Mouse (Mus musculus) bone marrow, adult 2 months (tissue): ENCODE data around the gene Nipal3. TPM values are rescaled to one million over a fixed set of nuclear protein-coding genes. Genes with fewer than 3 reads are reported as not detected.

Experiments used
- H3K27ac ChIP-seq: fragments of 200-500 bp; 2 replicates; pipeline ENCODE4 v1.5.1; 2012; ENCODE audit warnings: low read depth, mild to moderate bottlenecking, control low read depth, inconsistent platforms, low read length; ENCODE audit not compliant: control insufficient read depth, poor library complexity, insufficient read depth
- H3K4me1 ChIP-seq: fragments of 200-500 bp; 2 replicates; pipeline ENCODE4 v1.6.1; 2011; ENCODE audit warnings: low read length; ENCODE audit not compliant: control insufficient read depth, insufficient read depth
- H3K4me3 ChIP-seq: fragments of 200-500 bp; replicated peaks from 2 replicates; pipeline ENCODE3; 2011; ENCODE audit warnings: mild to moderate bottlenecking, low read depth, low read length, control low read depth; ENCODE audit not compliant: control insufficient read depth
- CTCF ChIP-seq: fragments of 200-500 bp; IDR thresholded peaks from 2 replicates; pipeline ENCODE4 v1.5.1; 2011; ENCODE audit warnings: low read length, control low read depth; ENCODE audit not compliant: control insufficient read depth, insufficient read depth
- POLR2A ChIP-seq: fragments of 200-500 bp; IDR thresholded peaks from 2 replicates; pipeline ENCODE4 v1.6.1; 2011; ENCODE audit warnings: low read depth, mild to moderate bottlenecking, control low read depth, low read length, borderline replicate concordance; ENCODE audit not compliant: control insufficient read depth
- WGBS: fragments of 180-500 bp; shearing (Covaris S2); methylation state at CpG from one replicate; pipeline ENCODE4 v1.1.7; 2018; 5-methylcytosine and 5-hydroxymethylcytosine counted together
- polyA plus RNA-seq: library from polyadenylated mRNA; stranded (reverse); fragments of >200 nt; gene quantifications from 2 replicates; pipeline ENCODE4 v1.2.4, GENCODE M21; 2011; ENCODE audit warnings: low replicate concordance; ENCODE audit not compliant: missing spikeins, insufficient read depth, insufficient read length

The Nipal3 gene
- polyA plus RNA-seq, 1 experiment, result 18.5 TPM

DNA sequence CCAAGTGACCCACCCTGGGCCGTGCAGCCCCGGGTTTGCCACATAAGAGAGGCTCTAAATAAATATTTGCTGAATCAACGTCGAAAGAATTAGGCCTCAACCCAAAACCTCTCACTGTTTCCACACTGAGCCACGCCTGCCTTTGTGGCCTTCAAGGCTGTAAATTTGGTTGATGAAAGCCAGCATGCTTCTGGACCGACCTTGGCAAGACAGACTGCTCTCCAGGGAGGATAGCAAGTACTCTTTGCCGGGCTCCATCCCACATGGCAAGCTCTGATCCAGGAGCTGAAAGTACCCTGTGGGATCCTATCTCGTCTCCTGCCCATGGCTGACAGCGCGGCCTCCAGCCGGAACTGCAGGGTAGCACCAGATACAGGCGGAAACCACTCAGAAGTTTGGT lies 14.7 kb upstream of the Nipal3 start:
- WGBS, result 71% methylated on average over 12 of the region's 12 CpGs

DNA sequence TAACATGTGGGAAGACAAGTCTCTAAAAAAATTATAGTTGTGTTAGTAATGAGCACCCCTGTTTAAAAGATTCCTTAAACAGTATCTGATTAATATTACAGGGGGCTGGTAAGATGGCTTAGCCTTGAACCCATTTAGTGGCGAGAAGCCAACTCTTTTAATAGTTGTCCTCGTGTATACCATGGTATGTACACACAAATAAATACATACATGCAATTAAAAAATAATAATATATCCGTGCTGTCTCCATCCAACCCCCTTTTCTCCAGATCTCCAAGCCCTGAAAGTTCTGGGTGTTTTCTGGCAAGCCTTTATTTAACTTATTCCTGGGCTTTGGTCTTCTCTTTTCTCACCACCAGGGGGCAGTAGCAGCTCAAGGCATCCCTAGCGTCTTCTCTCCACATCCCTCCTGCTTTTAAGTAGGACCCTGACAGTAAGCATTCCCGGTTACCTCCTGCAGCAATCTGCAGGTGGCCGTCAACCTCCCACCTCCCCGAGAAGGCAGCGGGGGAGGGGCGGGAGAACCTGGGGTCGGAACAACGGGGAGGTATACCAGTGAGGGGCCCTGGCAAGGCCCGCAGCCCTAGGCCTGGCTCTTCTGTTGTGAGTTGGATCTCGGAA lies 13.7 kb upstream of the Nipal3 start:
- no peak overlapping the region for H3K4me3 ChIP-seq
- no peak overlapping the region for H3K27ac ChIP-seq
- WGBS, result 30% methylated on average over 13 of the region's 13 CpGs
- TF ChIP-seq POLR2A (no peak), CTCF (peak; percentile 75)
- H3K4me1 ChIP-seq, result no peaks in the 10 kb centered on the region; the same call in 1 of the 2 replicates

More for the DNA sequence above, 14.7 kb upstream of the Nipal3 start:
- no peak overlapping the region for H3K27ac ChIP-seq
- no peak overlapping the region for H3K4me3 ChIP-seq
- TF ChIP-seq POLR2A (no peak), CTCF (no peak)
- no peaks in the 10 kb centered on the region; the same call in 1 of the 2 replicates for H3K4me1 ChIP-seq

DNA sequence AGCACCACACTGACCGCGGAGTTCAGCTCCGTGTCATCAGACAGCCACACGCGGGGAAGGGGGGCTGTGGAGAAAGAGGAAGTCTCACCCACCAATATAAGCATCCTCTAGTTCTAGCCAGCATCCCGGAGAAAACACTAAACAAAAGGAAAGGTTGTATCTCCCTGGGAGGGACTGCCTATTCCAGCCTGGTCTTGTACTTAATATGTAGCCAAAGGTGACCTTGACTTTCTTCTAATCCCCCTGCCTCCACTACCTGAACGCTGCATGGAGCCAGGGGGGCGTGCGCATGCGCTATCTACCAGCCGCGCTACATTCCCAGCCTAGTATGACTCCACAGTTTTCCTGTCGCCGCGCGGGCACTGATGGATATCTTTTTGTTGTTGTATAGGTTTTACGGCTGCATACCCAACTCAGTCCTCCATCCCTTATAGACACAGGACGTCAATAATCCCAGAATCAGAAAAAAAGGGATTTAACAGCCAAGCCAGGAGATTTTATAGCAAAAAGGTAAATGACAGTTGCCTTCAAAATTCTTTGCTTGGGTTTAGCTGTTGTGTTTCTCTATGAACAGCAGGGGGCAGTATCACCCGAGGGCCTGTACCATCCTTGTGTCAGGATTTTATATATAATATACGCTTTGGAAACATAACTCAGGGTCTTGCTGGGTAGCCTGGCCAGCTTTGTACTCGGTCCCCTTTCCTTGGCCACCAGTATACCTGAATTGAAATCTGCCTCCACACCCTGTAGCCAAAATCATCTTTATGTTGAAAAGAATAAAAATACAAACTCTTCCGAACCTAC lies 12.9 kb upstream of the Nipal3 start:
- Histone ChIP-seq H3K4me3 (peak overlapping the region; percentile 29), H3K4me1 (no peaks in the 10 kb centered on the region; the same call in 1 of the 2 replicates), H3K27ac (no peak overlapping the region)
- TF ChIP-seq POLR2A (no peak), CTCF (peak; percentile 15; the same call in 1 of the 2 replicates)
- WGBS, result 9% methylated on average over 22 of the region's 22 CpGs

DNA sequence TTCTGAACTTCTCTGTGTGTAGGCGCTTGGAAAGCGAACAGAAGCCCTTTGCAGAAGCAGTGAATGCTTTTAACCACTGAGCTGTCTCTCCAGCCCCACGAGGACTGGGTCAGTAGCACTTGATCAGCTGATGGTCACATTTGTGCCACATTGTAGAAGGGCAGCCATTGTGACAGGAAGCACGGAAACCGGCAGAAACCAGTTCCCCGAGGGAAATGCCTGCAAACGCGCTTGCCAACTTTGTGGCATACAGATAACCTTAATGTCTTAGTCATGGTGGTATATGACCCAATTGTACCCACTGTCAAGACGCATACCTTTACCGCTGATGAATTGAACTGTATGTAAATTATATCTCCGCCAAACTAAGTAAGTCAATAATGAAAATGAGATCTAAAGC lies 11.0 kb upstream of the Nipal3 start:
- TF ChIP-seq CTCF (no peak), POLR2A (no peak)
- Histone ChIP-seq H3K27ac (no peak overlapping the region), H3K4me1 (no peaks in the 10 kb centered on the region; the same call in 1 of the 2 replicates), H3K4me3 (no peak overlapping the region)
- 16% methylated on average over 11 of the region's 11 CpGs for WGBS

DNA sequence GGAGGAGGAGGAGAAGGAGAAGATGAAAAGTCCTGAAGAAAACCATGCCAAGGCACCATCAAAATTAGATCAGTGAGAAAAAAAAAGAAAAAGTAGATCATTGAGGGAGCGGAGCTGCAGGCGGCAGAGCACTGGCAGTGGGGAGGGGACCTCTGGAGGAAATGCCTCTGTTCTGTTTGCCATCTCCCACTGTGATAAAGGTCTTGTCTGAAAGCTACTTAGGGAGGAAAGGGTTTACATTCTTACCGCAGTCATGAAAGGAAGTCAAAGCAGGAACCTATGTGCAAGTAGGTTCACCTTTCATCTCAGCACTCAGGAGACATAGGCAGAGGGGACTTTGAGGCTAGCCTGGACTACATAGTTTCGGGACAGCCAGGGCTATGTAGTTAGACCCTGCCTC lies 6.7 kb upstream of the Nipal3 start:
- WGBS, result 33% methylated on average over 4 of the region's 4 CpGs
- Histone ChIP-seq H3K27ac (no peak overlapping the region), H3K4me3 (no peak overlapping the region), H3K4me1 (no peaks in the 10 kb centered on the region; the same call in 1 of the 2 replicates)
- no peak for TF ChIP-seq CTCF
- no peak for TF ChIP-seq POLR2A

DNA sequence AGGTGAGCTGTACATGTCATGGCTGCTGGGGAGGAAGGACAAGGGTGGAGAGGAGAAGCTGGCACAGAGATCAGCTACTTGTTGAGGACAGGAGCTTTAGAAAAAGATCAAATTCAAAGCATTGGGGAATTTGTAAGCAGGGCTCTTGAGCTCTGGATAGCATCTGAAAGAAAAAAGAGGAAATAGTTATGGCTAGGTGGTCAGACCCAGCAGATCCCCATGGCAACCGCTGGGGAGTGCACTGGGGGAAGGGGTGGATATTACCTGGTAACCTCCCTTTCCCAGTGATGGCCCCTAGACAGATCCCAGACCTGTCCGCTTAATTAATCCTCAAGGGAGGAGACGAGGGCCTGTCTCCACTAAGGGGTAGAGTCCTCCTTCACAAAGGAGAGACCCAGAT lies 5.0 kb upstream of the Nipal3 start:
- WGBS, result 57% methylated on average over 3 of the region's 3 CpGs
- no peaks in the 10 kb centered on the region for H3K4me1 ChIP-seq
- TF ChIP-seq CTCF, result no peak
- no peak for TF ChIP-seq POLR2A
- no peak overlapping the region for H3K27ac ChIP-seq
- no peak overlapping the region for H3K4me3 ChIP-seq

DNA sequence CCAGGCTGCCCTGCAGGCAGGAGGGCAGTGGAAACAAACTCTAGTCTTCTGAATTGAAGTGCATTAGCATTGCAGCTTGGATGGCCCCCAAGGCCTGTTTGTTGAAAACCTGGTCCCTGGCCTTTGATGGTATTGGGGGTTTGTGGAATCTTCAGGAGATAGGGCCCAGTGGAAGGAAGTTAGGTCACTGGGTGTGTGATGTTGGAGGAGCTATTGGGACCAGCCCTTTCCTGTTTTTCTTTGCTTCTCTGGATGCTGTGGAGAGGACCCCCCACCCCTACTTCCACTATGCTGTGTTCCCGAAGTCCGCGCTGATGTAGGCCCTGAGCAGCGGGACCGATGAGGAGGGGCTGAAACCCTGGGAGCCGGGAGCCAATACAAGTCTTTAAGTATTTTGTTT lies 3.3 kb upstream of the Nipal3 start:
- no peak overlapping the region for H3K4me3 ChIP-seq
- 89% methylated on average over 6 of the region's 6 CpGs for WGBS
- no peak overlapping the region for H3K27ac ChIP-seq
- TF ChIP-seq CTCF, result no peak
- TF ChIP-seq POLR2A, result no peak
- no peaks in the 10 kb centered on the region; the same call in 1 of the 2 replicates for H3K4me1 ChIP-seq

DNA sequence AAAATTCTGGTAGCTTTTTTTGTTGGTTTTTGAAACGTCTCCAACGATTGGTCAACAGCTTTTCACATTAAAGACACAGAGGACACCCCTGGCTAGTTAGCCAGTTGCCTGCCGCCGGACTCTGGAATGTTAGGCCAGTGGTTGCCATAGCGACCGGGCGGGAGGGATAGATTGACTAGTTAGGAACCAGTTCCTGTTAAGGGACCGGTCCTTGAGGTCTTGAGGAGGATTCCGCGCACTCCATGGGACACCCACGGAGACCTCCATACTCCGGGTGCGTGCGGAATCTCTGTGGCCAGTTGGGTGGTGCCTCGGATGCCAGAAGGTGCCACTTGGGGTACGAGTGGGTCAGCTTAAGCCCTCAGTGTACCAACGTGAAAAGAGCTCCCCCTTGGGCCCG lies 972 bp upstream of the Nipal3 start:
- 74% methylated on average over 18 of the region's 18 CpGs for WGBS
- no peak for TF ChIP-seq POLR2A
- no peak for TF ChIP-seq CTCF
- Histone ChIP-seq H3K27ac (no peak overlapping the region), H3K4me3 (no peak overlapping the region), H3K4me1 (no peaks in the 10 kb centered on the region; the same call in 1 of the 2 replicates)

DNA sequence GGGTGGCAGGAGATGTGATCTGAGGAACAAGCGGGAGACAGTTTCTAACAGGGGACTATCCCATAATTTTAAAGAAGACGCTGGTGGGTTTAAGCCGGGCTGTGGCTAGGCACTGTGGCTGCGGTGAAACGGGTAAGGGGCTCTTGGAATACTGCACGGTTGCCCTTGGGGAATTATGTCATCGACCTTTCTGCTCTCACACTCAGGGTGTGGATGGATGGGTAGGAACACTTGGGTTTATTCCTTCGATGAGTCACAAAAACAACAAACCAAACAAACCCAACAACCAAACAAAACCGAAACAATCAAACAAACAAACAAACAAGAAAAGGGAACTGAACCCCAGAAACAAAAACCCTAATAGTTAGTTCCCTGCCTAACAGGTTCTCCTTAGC lies 556 bp upstream of the Nipal3 start:
- no peak overlapping the region for H3K27ac ChIP-seq
- TF ChIP-seq CTCF, result no peak
- no peak for TF ChIP-seq POLR2A
- H3K4me3 ChIP-seq, result no peak overlapping the region
- H3K4me1 ChIP-seq, result no peaks in the 10 kb centered on the region; the same call in 1 of the 2 replicates
- WGBS, result 36% methylated on average over 9 of the region's 9 CpGs
